Mouse (Mus musculus) testis, adult 2 months (tissue): ENCODE measurements around the gene Art2b. TPM values are rescaled to one million over a fixed set of nuclear protein-coding genes. Genes with fewer than 3 reads are reported as not detected.
"Not testable (repeated sequence)": the region's sequence is repeated elsewhere in the genome, so short reads cannot be mapped to it uniquely, and the experiment has no call there.

Experiments
- H3K27ac ChIP-seq: fragments of 200-500 bp; 2 replicates; pipeline ENCODE4 v1.5.1; 2012; ENCODE audit warnings: low read depth, low read length; ENCODE audit not compliant: control insufficient read depth, insufficient read depth
- H3K27me3 ChIP-seq: fragments of 200-500 bp; 2 replicates; pipeline ENCODE4 v1.6.1; 2012; ENCODE audit warnings: mild to moderate bottlenecking, low read length, moderate library complexity; ENCODE audit not compliant: control insufficient read depth, insufficient read depth
- H3K36me3 ChIP-seq: fragments of 200-500 bp; 2 replicates; pipeline ENCODE4 v1.6.1; 2012; ENCODE audit warnings: mild to moderate bottlenecking, low read length; ENCODE audit not compliant: control insufficient read depth, insufficient read depth
- H3K4me1 ChIP-seq: fragments of 200-500 bp; 2 replicates; pipeline ENCODE4 v1.6.1; 2012; ENCODE audit warnings: low read length; ENCODE audit not compliant: control insufficient read depth, insufficient read depth
- H3K4me3 ChIP-seq: fragments of 200-500 bp; 2 replicates; pipeline ENCODE4 v1.5.1; 2012; ENCODE audit warnings: low read depth, mild to moderate bottlenecking, low read length, moderate library complexity, mixed read lengths; ENCODE audit not compliant: control insufficient read depth
- CTCF ChIP-seq: fragments of 200-500 bp; IDR thresholded peaks from 2 replicates; pipeline ENCODE4 v1.5.1; 2012; ENCODE audit warnings: low read depth, mild to moderate bottlenecking, inconsistent platforms, low read length, moderate library complexity; ENCODE audit not compliant: control insufficient read depth, insufficient read depth, insufficient replicate concordance
- POLR2A ChIP-seq: fragments of 200-500 bp; IDR thresholded peaks from 2 replicates; pipeline ENCODE4 v1.6.1; 2012; ENCODE audit warnings: low read depth, mild to moderate bottlenecking, inconsistent platforms, low read length, moderate library complexity; ENCODE audit not compliant: control insufficient read depth
- polyA plus RNA-seq: library from polyadenylated mRNA; depleted of rRNA; stranded (reverse); fragments of >200 nt; gene quantifications from 2 replicates; pipeline ENCODE4 v1.2.3, GENCODE M21; 2012

Gene Art2b
- polyA plus RNA-seq, 1 experiment, result 0.04 TPM

GRCm38 (mm10) chr7:101598482-101598881, 13.1 kb upstream of the Art2b start:
- no peaks in the 10 kb centered on the region for H3K27me3 ChIP-seq
- H3K36me3 ChIP-seq, result no peaks in the 10 kb centered on the region
- H3K27ac ChIP-seq, result no peak overlapping the region
- H3K4me3 ChIP-seq, result no peak overlapping the region
- TF ChIP-seq POLR2A, result no peak
- no peak for TF ChIP-seq CTCF
- H3K4me1 ChIP-seq, result no peaks in the 10 kb centered on the region

- TF ChIP-seq POLR2A (no peak), CTCF (no peak)
- no peak overlapping the region for H3K27ac ChIP-seq
- no peaks in the 10 kb centered on the region for H3K4me1 ChIP-seq
- no peak overlapping the region for H3K4me3 ChIP-seq
- H3K27me3 ChIP-seq, result no peaks in the 10 kb centered on the region
- no peaks in the 10 kb centered on the region for H3K36me3 ChIP-seq
Measured at GRCm38 (mm10) chr7:101594969-101595368, 9.6 kb upstream of the Art2b start.

GRCm38 (mm10) chr7:101584271-101584670, 1.1 kb downstream of the Art2b start:
- H3K4me1 ChIP-seq, H3K27me3 ChIP-seq, H3K27ac ChIP-seq, H3K4me3 ChIP-seq, H3K36me3 ChIP-seq: not testable (repeated sequence)

- no peak for TF ChIP-seq POLR2A
- no peak for TF ChIP-seq CTCF
Measured at GRCm38 (mm10) chr7:101582012-101582411, 3.4 kb downstream of the Art2b start.

GRCm38 (mm10) chr7:101580863-101581262, 4.5 kb downstream of the Art2b start:
- not testable (repeated sequence) for H3K4me3 ChIP-seq, H3K27ac ChIP-seq, H3K27me3 ChIP-seq, H3K4me1 ChIP-seq, H3K36me3 ChIP-seq

More at GRCm38 (mm10) chr7:101582012-101582411, 3.4 kb downstream of the Art2b start:
- Histone ChIP-seq H3K4me1 (no peaks in the 10 kb centered on the region), H3K27me3 (no peaks in the 10 kb centered on the region), H3K27ac (no peak overlapping the region), H3K36me3 (no peaks in the 10 kb centered on the region), H3K4me3 (no peak overlapping the region)

GRCm38 (mm10) chr7:101574413-101574812, 11.0 kb downstream of the Art2b start:
- TF ChIP-seq POLR2A, result no peak
- TF ChIP-seq CTCF, result no peak
- Histone ChIP-seq H3K4me1 (no peaks in the 10 kb centered on the region), H3K36me3 (no peaks in the 10 kb centered on the region), H3K27me3 (no peaks in the 10 kb centered on the region), H3K27ac (no peak overlapping the region), H3K4me3 (no peak overlapping the region)

- not testable (repeated sequence) for H3K4me1 ChIP-seq, H3K36me3 ChIP-seq, H3K27me3 ChIP-seq, H3K27ac ChIP-seq
- peak overlapping the region; percentile 5 for H3K4me3 ChIP-seq
Measured at GRCm38 (mm10) chr7:101573636-101574035, 11.8 kb downstream of the Art2b start.

GRCm38 (mm10) chr7:101564086-101564485, 21.3 kb downstream of the Art2b start:
- TF ChIP-seq CTCF, result no peak
- no peak for TF ChIP-seq POLR2A
- Histone ChIP-seq H3K27me3 (no peaks in the 10 kb centered on the region), H3K27ac (no peak overlapping the region), H3K36me3 (no peaks in the 10 kb centered on the region), H3K4me1 (no peaks in the 10 kb centered on the region), H3K4me3 (no peak overlapping the region)

GRCm38 (mm10) chr7:101559393-101559792, 26.0 kb downstream of the Art2b start:
- not testable (repeated sequence) for H3K4me1 ChIP-seq, H3K27ac ChIP-seq, H3K27me3 ChIP-seq, H3K4me3 ChIP-seq, H3K36me3 ChIP-seq
